Comparison of ENCODE assay signal across 8 mouse cellular contexts in genomic region chr7:60244187-60244866, GRCm38 (mm10).
A peak's percentile ranks its signal among the peaks of the same experiment; 100 is the strongest.
DNase-seq lines count a peak whose midpoint lies in the region; ATAC-seq and TF ChIP-seq lines count a peak whose summit lies in the region.
"Not testable (repeated sequence)": the region's sequence is repeated elsewhere in the genome, so short reads cannot be mapped to it uniquely, and the experiment has no call there.

No protein-coding gene starts in this region.

- peak; percentile 64 for TF ChIP-seq POLR2A in cortical plate, adult 2 months (IDR thresholded peaks at IDR 0.05; ENCODE audit: extremely low read depth, insufficient read depth, low read length)

- not testable (repeated sequence) for H3K9me3 ChIP-seq in hindbrain, embryonic 13.5 days; lung, embryonic 15.5 days; neural tube, embryonic 15.5 days (replicated peaks)

- DNase-seq in adrenal gland, postnatal 14 days: peak; percentile 60
- peak; percentile 6 to 19 for DNase-seq in layer of hippocampus, postnatal 10 days (ENCODE audit: low spot score in 2 of 2)
- peak; percentile 13 for DNase-seq in urinary bladder, postnatal 14 days (ENCODE audit: low spot score)

- peak; percentile 98 for ATAC-seq in frontal cortex, adult (ENCODE audit: low TSS enrichment)
- peak; percentile 99 for ATAC-seq in hindbrain, embryonic 13.5 days (ENCODE audit: low FRiP score)
- ATAC-seq in lung, embryonic 15.5 days (ENCODE audit: borderline replicate concordance, extremely low read depth, low FRiP score, low TSS enrichment): peak; percentile 96
- peak; percentile 100 for ATAC-seq in neural tube, embryonic 15.5 days (ENCODE audit: low FRiP score)

- TF ChIP-seq CTCF in cortical plate, adult 2 months (IDR thresholded peaks at IDR 0.05; ENCODE audit: extremely low read depth, insufficient read depth, low read length): not testable (repeated sequence)

- 18% methylated on average over 22 of the region's 22 CpGs for WGBS in hindbrain, embryonic 13.5 days
- 14% methylated on average over 22 of the region's 22 CpGs for WGBS in lung, embryonic 15.5 days
- 14% methylated on average over 22 of the region's 22 CpGs for WGBS in neural tube, embryonic 15.5 days

- H3K27me3 ChIP-seq in hindbrain, embryonic 13.5 days; lung, embryonic 15.5 days; neural tube, embryonic 15.5 days (replicated peaks): not testable (repeated sequence)

- H3K27ac ChIP-seq in cortical plate, adult 2 months (ENCODE audit: insufficient read depth, low read length); hindbrain, embryonic 13.5 days; lung, embryonic 15.5 days: not testable (repeated sequence)
- peak overlapping the region; percentile 60 for H3K27ac ChIP-seq in neural tube, embryonic 15.5 days (replicated peaks)

- H3K36me3 ChIP-seq in hindbrain, embryonic 13.5 days; lung, embryonic 15.5 days; neural tube, embryonic 15.5 days: not testable (repeated sequence)

- H3K4me1 ChIP-seq in cortical plate, adult 2 months (ENCODE audit: control insufficient read depth, insufficient read depth, low read length); hindbrain, embryonic 13.5 days (replicated peaks); lung, embryonic 15.5 days; neural tube, embryonic 15.5 days: not testable (repeated sequence)

- peak overlapping the region; percentile 75 for H3K4me3 ChIP-seq in cortical plate, adult 2 months (ENCODE audit: insufficient read depth, low read length)
- peak overlapping the region; percentile 39 for H3K4me3 ChIP-seq in hindbrain, embryonic 13.5 days
- peak overlapping the region; percentile 42 for H3K4me3 ChIP-seq in lung, embryonic 15.5 days
- peak overlapping the region; percentile 43 for H3K4me3 ChIP-seq in neural tube, embryonic 15.5 days (replicated peaks)

- peak overlapping the region; percentile 40 for H3K4me2 ChIP-seq in hindbrain, embryonic 13.5 days
- H3K4me2 ChIP-seq in lung, embryonic 15.5 days: peak overlapping the region; percentile 43
- peak overlapping the region; percentile 44 for H3K4me2 ChIP-seq in neural tube, embryonic 15.5 days

- not testable (repeated sequence) for H3K9ac ChIP-seq in hindbrain, embryonic 13.5 days; lung, embryonic 15.5 days
- peak overlapping the region; percentile 30; the same call in 1 of the 2 replicates for H3K9ac ChIP-seq in neural tube, embryonic 15.5 days (replicated peaks)
